ENCODE assay signal across 22 mouse cellular contexts in genomic region chr6:80357092-80357491, GRCm38 (mm10).
A peak's percentile ranks its signal among the peaks of the same experiment; 100 is the strongest.
DNase-seq lines count a peak whose midpoint lies in the region; ATAC-seq and TF ChIP-seq lines count a peak whose summit lies in the region.
"Had no signal": no experiment of that assay in that cellular context is flagged by ENCODE, and none has a peak within 500 bp of the region (broad histone marks: within the 10 kb centered on the region; RNA-seq: fewer than 3 reads in every experiment).

No protein-coding gene starts in this region.

- no peaks in the 10 kb centered on the region for H3K9me3 ChIP-seq in liver, embryonic 11.5 days (ENCODE audit: control insufficient read depth, low read length)
- no peaks in the 10 kb centered on the region for H3K9me3 ChIP-seq in liver, postnatal 0 days (ENCODE audit: low read length)
- H3K9me3 ChIP-seq: G1E had no signal

- 23% methylated on average over 1 of the region's 1 CpGs for WGBS in liver, embryonic 11.5 days
- WGBS in liver, postnatal 0 days (ENCODE audit: insufficient replicate concordance) = 44% methylated on average over 1 of the region's 1 CpGs

- TF ChIP-seq EP300 in liver, postnatal 0 days (IDR thresholded peaks at IDR 0.05; ENCODE audit: low read depth) = no peak

- intact Hi-C loops in left cerebral cortex, postnatal 25 days (cut with DNase I) = no loop called here

- no peak overlapping the region for H3K4me2 ChIP-seq in liver, embryonic 11.5 days
- H3K4me2 ChIP-seq in liver, postnatal 0 days (ENCODE audit: low read depth, low read length) = no peak overlapping the region

- H3K27ac ChIP-seq in liver, embryonic 11.5 days (ENCODE audit: low read depth, low read length) = no peak overlapping the region
- no peak overlapping the region for H3K27ac ChIP-seq in liver, postnatal 0 days (ENCODE audit: low read depth)

- H3K36me3 ChIP-seq in liver, embryonic 11.5 days (ENCODE audit: control insufficient read depth, insufficient read depth, low read length) = no peaks in the 10 kb centered on the region
- H3K36me3 ChIP-seq in liver, postnatal 0 days (replicated peaks; ENCODE audit: insufficient read depth, low read length) = no peaks in the 10 kb centered on the region
- H3K36me3 ChIP-seq: G1E had no signal

- ATAC-seq in liver, embryonic 11.5 days (replicated peaks; ENCODE audit: low FRiP score) = peak; percentile 77
- ATAC-seq in liver, postnatal 0 days = no peak
- peak; percentile 42; the same call in 1 of the 2 replicates for ATAC-seq in common myeloid progenitor, adult 5-6 weeks (replicated peaks; ENCODE audit: low read depth, poor library complexity, severe bottlenecking)
- ATAC-seq: activated CD4-positive, CD25-positive, alpha-beta regulatory T cell, adult 4 months; CD4-positive, CD25-positive, alpha-beta regulatory T cell, adult 4 months; Patski had no signal

- TF ChIP-seq CTCF in liver, postnatal 0 days (IDR thresholded peaks at IDR 0.05; ENCODE audit: low read depth) = no peak

- no peaks in the 10 kb centered on the region; the same call in 1 of the 2 replicates for H3K4me1 ChIP-seq in liver, embryonic 11.5 days (replicated peaks; ENCODE audit: control insufficient read depth, insufficient read depth, low read length)
- H3K4me1 ChIP-seq in liver, postnatal 0 days (ENCODE audit: insufficient read depth) = no peaks in the 10 kb centered on the region

- H3K27me3 ChIP-seq in liver, embryonic 11.5 days (replicated peaks; ENCODE audit: control insufficient read depth, insufficient read depth, low read length) = no peaks in the 10 kb centered on the region
- no peaks in the 10 kb centered on the region for H3K27me3 ChIP-seq in liver, postnatal 0 days (ENCODE audit: insufficient read depth, low read length)
- H3K27me3 ChIP-seq: CH12.LX, Patski had no signal

- no peak for DNase-seq in liver, embryonic 11.5 days (ENCODE audit: low spot score)
- DNase-seq in liver, postnatal 0 days = no peak
- peak; percentile 60 for DNase-seq in 416B (ENCODE audit: low read depth)
- no peak for DNase-seq in left cerebral cortex, postnatal 25 days (ENCODE audit: low spot score in 2 of 2)
- DNase-seq in urinary bladder, postnatal 25 days (ENCODE audit: low spot score) = no peak
- DNase-seq: adrenal gland, adult 2 months; adrenal gland, adult 8-10 months; adrenal gland, postnatal 10 days; adrenal gland, postnatal 14 days; adrenal gland, postnatal 25 days; adrenal gland, postnatal 36 days; B cell, adult 2 months; cerebellum, adult 11 months; cerebellum, adult 11-12 months; cerebellum, adult 18-20 months; cerebellum, adult 2 months had no signal

- no peak overlapping the region for H3K9ac ChIP-seq in liver, embryonic 11.5 days (ENCODE audit: low read depth, low read length)
- H3K9ac ChIP-seq in liver, postnatal 0 days (replicated peaks) = no peak overlapping the region

- H3K4me3 ChIP-seq in liver, embryonic 11.5 days (ENCODE audit: low read depth, low read length) = no peak overlapping the region
- no peak overlapping the region for H3K4me3 ChIP-seq in liver, postnatal 0 days (ENCODE audit: low read depth, low read length)
